Mouse (Mus musculus) stomach, postnatal 0 days (tissue): ENCODE results near the gene Iqca.

ENCODE experiments used
- CTCF ChIP-seq: IDR thresholded peaks from 2 replicates; pipeline ENCODE4 v1.5.1; 2016; ENCODE audit warnings: antibody characterized with exemption, low read depth, mild to moderate bottlenecking, moderate library complexity
- EP300 ChIP-seq: optimal IDR thresholded peaks from 2 replicates; pipeline ENCODE3; 2016; ENCODE audit warnings: antibody characterized with exemption

- TF ChIP-seq CTCF (no peak), EP300 (no peak)
Observed at GRCm38 (mm10) chr1:90086461-90086860, 66.7 kb downstream of the Iqca start.
